Mouse (Mus musculus) ES-E14 (cell line): Measurements from ENCODE around the gene Catsper2. TPM values are rescaled to one million over a fixed set of nuclear protein-coding genes. Genes with fewer than 3 reads are reported as not detected.
"Not testable (repeated sequence)": the region's sequence is repeated elsewhere in the genome, so short reads cannot be mapped to it uniquely, and the experiment has no call there.

Experiments used
- DNase-seq: peaks from one replicate; pipeline ENCODE4 v3.0.0-alpha.2; 2013; ENCODE audit warnings: low read depth, low spot score
- H3K27ac ChIP-seq: 2 replicates; pipeline ENCODE4 v1.5.1; 2012; ENCODE audit warnings: low read depth, mild to moderate bottlenecking, low read length, moderate library complexity, mixed read lengths; ENCODE audit not compliant: poor library complexity, insufficient read depth, severe bottlenecking
- H3K36me3 ChIP-seq: 2 replicates; pipeline ENCODE4 v1.6.1; 2012; ENCODE audit warnings: mild to moderate bottlenecking, low read length, moderate library complexity, mixed read lengths; ENCODE audit not compliant: control insufficient read depth, poor library complexity, insufficient read depth, severe bottlenecking
- H3K4me1 ChIP-seq, 2 experiments: fragments of 150-350 bp in 1 of 2; sonication (generic) in 1 of 2; 2 replicates each; pipeline ENCODE4 v1.6.1; 2012; ENCODE audit warnings: low read length in 2 of 2, mild to moderate bottlenecking in 1 of 2, mixed read lengths in 1 of 2; ENCODE audit not compliant: control insufficient read depth in 2 of 2, insufficient read depth in 2 of 2, poor library complexity in 1 of 2
- H3K4me3 ChIP-seq, 2 experiments: fragments of 150-350 bp in 1 of 2; sonication (generic) in 1 of 2; 2 replicates each; pipeline ENCODE4 v1.5.1; 2012; ENCODE audit warnings: low read length in 2 of 2, low read depth in 1 of 2, mild to moderate bottlenecking in 1 of 2, mixed read lengths in 1 of 2; ENCODE audit not compliant: insufficient read depth in 1 of 2, poor library complexity in 1 of 2, severe bottlenecking in 1 of 2
- H3K9ac ChIP-seq: 2 replicates; pipeline ENCODE4 v1.6.1; 2012; ENCODE audit warnings: low read depth, mild to moderate bottlenecking, low read length, mixed read lengths; ENCODE audit not compliant: poor library complexity, insufficient read depth, severe bottlenecking
- H3K9me3 ChIP-seq: fragments of 150-350 bp; sonication (generic); 2 replicates; pipeline ENCODE4 v1.6.1; 2012; ENCODE audit warnings: low read depth, mild to moderate bottlenecking, low read length; ENCODE audit not compliant: control insufficient read depth, insufficient read depth
- CHD2 ChIP-seq: IDR thresholded peaks from 2 replicates; pipeline ENCODE4 v1.6.1; 2014; ENCODE audit warnings: mild to moderate bottlenecking, low read depth, low read length, inconsistent platforms
- HCFC1 ChIP-seq: IDR thresholded peaks from 2 replicates; pipeline ENCODE4 v1.6.1; 2012; ENCODE audit warnings: low read length, inconsistent platforms, borderline replicate concordance; ENCODE audit not compliant: insufficient read depth
- MAFK ChIP-seq: IDR thresholded peaks from 2 replicates; pipeline ENCODE4 v1.6.1; 2014; ENCODE audit warnings: mild to moderate bottlenecking, low read depth, low read length, inconsistent platforms; ENCODE audit not compliant: insufficient read depth
- ZC3H11A ChIP-seq: IDR thresholded peaks from 2 replicates; pipeline ENCODE4 v1.6.1; 2012; ENCODE audit warnings: low read depth, mild to moderate bottlenecking, inconsistent platforms, low read length, borderline replicate concordance
- ZNF384 ChIP-seq: IDR thresholded peaks from 2 replicates; pipeline ENCODE4 v1.6.1; 2012; ENCODE audit warnings: low read depth, low read length, inconsistent platforms
- in situ Hi-C, 2 experiments: fragments of 600-800 bp; cut with MboI; formaldehyde crosslinking; loops; one replicate each; pipeline ENCODE4 v1.15.1; 2025; ENCODE audit warnings: low sequenced_read_pairs in 2 of 2, inconsistent platforms in 1 of 2; ENCODE audit not compliant: unreplicated experiment in 2 of 2
- total RNA-seq: library from RNA; depleted of rRNA; stranded (reverse); fragments of 300-350 nt; gene quantifications from 2 replicates; pipeline ENCODE4 v1.2.3, GENCODE M21; 2012

The Catsper2 gene
- total RNA-seq, 1 experiment = 3.3 TPM

GRCm38 (mm10) chr2:121414139-121414685 lies 620 bp upstream of the Catsper2 start:
- in situ Hi-C loops = no loop called here
- Histone ChIP-seq H3K27ac (peak overlapping the region; percentile 94), H3K4me3 (peak overlapping the region; percentile 90 to 99), H3K4me1 (peaks cover 3 to 6% of the 10 kb centered on the region in 2 experiments; a peak in 3 of 4 replicates), H3K9me3 (no peaks in the 10 kb centered on the region), H3K36me3 (peaks cover 5% of the 10 kb centered on the region), H3K9ac (peak overlapping the region; percentile 99)
- peak; percentile 47 for DNase-seq
- TF ChIP-seq ZNF384 (peak; percentile 92), ZC3H11A (no peak)

GRCm38 (mm10) chr2:121412843-121413386 lies 677 bp downstream of the Catsper2 start:
- TF ChIP-seq HCFC1 = no peak
- peak; percentile 68; the same call in 1 of the 2 replicates for TF ChIP-seq ZNF384
- Histone ChIP-seq H3K9me3 (no peaks in the 10 kb centered on the region), H3K36me3 (peaks cover 5% of the 10 kb centered on the region), H3K9ac (peak overlapping the region; percentile 84), H3K4me1 (peaks cover 3 to 6% of the 10 kb centered on the region in 2 experiments; a peak in 3 of 4 replicates), H3K4me3 (peak overlapping the region; percentile 90 to 99), H3K27ac (peak overlapping the region; percentile 69)
- in situ Hi-C loops = no loop called here
- no peak for DNase-seq

- in situ Hi-C loops = no loop called here
- DNase-seq = peak; percentile 56
Observed at GRCm38 (mm10) chr2:121408160-121408559, 5.4 kb downstream of the Catsper2 start.

GRCm38 (mm10) chr2:121403296-121403695 lies 10.3 kb downstream of the Catsper2 start:
- no peak for TF ChIP-seq ZNF384
- no peak for TF ChIP-seq CHD2
- TF ChIP-seq ZC3H11A = no peak
- no peak for TF ChIP-seq HCFC1
- TF ChIP-seq MAFK = no peak
- Histone ChIP-seq H3K4me1 (no peaks in the 10 kb centered on the region), H3K9me3 (no peaks in the 10 kb centered on the region), H3K36me3 (no peaks in the 10 kb centered on the region), H3K4me3 (no peak overlapping the region), H3K9ac (no peak overlapping the region), H3K27ac (no peak overlapping the region)
- in situ Hi-C loops = no loop called here
- no peak for DNase-seq

More at GRCm38 (mm10) chr2:121408160-121408559, 5.4 kb downstream of the Catsper2 start:
- H3K9me3 ChIP-seq = no peaks in the 10 kb centered on the region
- no peaks in the 10 kb centered on the region for H3K36me3 ChIP-seq
- no peak overlapping the region for H3K9ac ChIP-seq
- H3K4me1 ChIP-seq = no peaks in the 10 kb centered on the region; a peak in 1 of 4 replicates
- no peak overlapping the region for H3K4me3 ChIP-seq
- no peak for TF ChIP-seq HCFC1
- no peak for TF ChIP-seq MAFK
- TF ChIP-seq ZC3H11A = no peak
- TF ChIP-seq CHD2 = no peak
- peak; percentile 94 for TF ChIP-seq ZNF384
- H3K27ac ChIP-seq = no peak overlapping the region

GRCm38 (mm10) chr2:121396624-121397023 lies 17.0 kb downstream of the Catsper2 start:
- DNase-seq = peak; percentile 78
- TF ChIP-seq ZC3H11A = peak; percentile 55; the same call in 1 of the 2 replicates
- TF ChIP-seq ZNF384 = no peak
- H3K9me3 ChIP-seq = no peaks in the 10 kb centered on the region

GRCm38 (mm10) chr2:121386961-121387575 lies 26.5 kb downstream of the Catsper2 start, which contains the start of gene Strc:
Gene Strc, minus strand, starts transcription at chr2:121387168.
- H3K36me3 ChIP-seq, DNase-seq, H3K4me3 ChIP-seq, H3K9me3 ChIP-seq, in situ Hi-C loops, H3K4me1 ChIP-seq, H3K9ac ChIP-seq, H3K27ac ChIP-seq: not testable (repeated sequence)

More at GRCm38 (mm10) chr2:121396624-121397023, 17.0 kb downstream of the Catsper2 start:
- H3K9ac ChIP-seq = no peak overlapping the region
- H3K27ac ChIP-seq = no peak overlapping the region
- no peak overlapping the region for H3K4me3 ChIP-seq
- in situ Hi-C loops = loop anchor here in 1 of 2 experiments (10.0 kb wide), 1 partner anchor 222 kb away; the partner anchor contains the start of genes Tubgcp4 and Zscan29
- no peaks in the 10 kb centered on the region for H3K36me3 ChIP-seq
- H3K4me1 ChIP-seq = no peaks in the 10 kb centered on the region
